In the genomic region with DNA sequence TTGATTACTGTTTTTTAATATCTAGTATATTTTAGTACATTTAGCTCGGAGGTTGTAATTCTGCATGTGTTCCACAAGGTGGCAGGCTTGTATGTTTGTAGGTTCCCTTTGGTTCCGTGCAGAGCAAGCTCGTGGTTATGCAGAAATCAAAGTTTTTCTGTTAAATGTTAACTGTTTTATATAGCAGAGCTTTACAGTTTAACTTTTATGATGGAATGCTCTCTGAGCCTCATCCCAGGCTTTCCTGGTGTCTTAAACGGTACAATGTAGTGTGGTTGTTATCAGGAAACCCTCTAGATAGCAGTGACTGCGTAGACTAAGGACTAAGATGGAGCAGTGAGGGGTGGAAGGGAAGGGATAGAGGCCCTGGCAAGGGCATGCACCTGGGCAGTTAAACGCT, we compare ENCODE assay signal across 8 mouse cellular contexts.
DNase-seq lines count a peak whose midpoint lies in the region; ATAC-seq lines count a peak whose summit lies in the region.

No protein-coding gene starts in this region.

- no peak overlapping the region for H3K9ac ChIP-seq in limb, embryonic 11.5 days (ENCODE audit: low read length)
- no peak overlapping the region for H3K9ac ChIP-seq in hindbrain, embryonic 16.5 days (ENCODE audit: low read depth, low read length)

- H3K4me1 ChIP-seq in limb, embryonic 11.5 days (ENCODE audit: control insufficient read depth, insufficient read depth, low read length), result no peaks in the 10 kb centered on the region
- H3K4me1 ChIP-seq in limb, embryonic 10.5 days, result peaks cover 9% of the 10 kb centered on the region
- H3K4me1 ChIP-seq in hindbrain, embryonic 16.5 days (ENCODE audit: control insufficient read depth, insufficient read depth, low read depth, low read length), result peaks cover 3% of the 10 kb centered on the region; the same call in 1 of the 2 replicates

- no peaks in the 10 kb centered on the region for H3K36me3 ChIP-seq in limb, embryonic 11.5 days (ENCODE audit: control insufficient read depth, insufficient read depth, low read length)
- 0 out of 2 replicates have a peak, but pooled peaks cover 3% of the 10 kb centered on the region for H3K36me3 ChIP-seq in limb, embryonic 10.5 days
- H3K36me3 ChIP-seq in hindbrain, embryonic 16.5 days (ENCODE audit: control insufficient read depth, insufficient read depth, low read length), result no peaks in the 10 kb centered on the region

- H3K9me3 ChIP-seq in limb, embryonic 11.5 days (ENCODE audit: control insufficient read depth, low read length), result no peaks in the 10 kb centered on the region
- no peaks in the 10 kb centered on the region for H3K9me3 ChIP-seq in limb, embryonic 10.5 days (replicated peaks)
- H3K9me3 ChIP-seq in hindbrain, embryonic 16.5 days (ENCODE audit: control insufficient read depth, low read length), result no peaks in the 10 kb centered on the region

- H3K27me3 ChIP-seq in limb, embryonic 11.5 days (ENCODE audit: control insufficient read depth, insufficient read depth, low read length), result no peaks in the 10 kb centered on the region
- no peaks in the 10 kb centered on the region for H3K27me3 ChIP-seq in limb, embryonic 10.5 days (ENCODE audit: low read depth, poor library complexity, severe bottlenecking)
- H3K27me3 ChIP-seq in hindbrain, embryonic 16.5 days (replicated peaks; ENCODE audit: control insufficient read depth, insufficient read depth, low read length), result no peaks in the 10 kb centered on the region

- no peak for ATAC-seq in limb, embryonic 11.5 days (ENCODE audit: insufficient number of reproducible peaks, low FRiP score, low TSS enrichment, low read depth)
- ATAC-seq in hindbrain, embryonic 16.5 days, result peak; percentile 57; the same call in 1 of the 2 replicates

- no peak overlapping the region for H3K27ac ChIP-seq in limb, embryonic 11.5 days (replicated peaks; ENCODE audit: low read depth, low read length)
- H3K27ac ChIP-seq in limb, embryonic 10.5 days, result no peak overlapping the region
- H3K27ac ChIP-seq in hindbrain, embryonic 16.5 days (ENCODE audit: low read depth, low read length), result no peak overlapping the region

- peak; percentile 29 to 76 for DNase-seq in adrenal gland, adult (ENCODE audit: inconsistent age in 2 of 2, low spot score in 1 of 2)
- DNase-seq in adrenal gland, postnatal 4 days (ENCODE audit: low spot score in 2 of 2), result no peak
- peak; percentile 42 for DNase-seq in limb, embryonic 11.5 days (ENCODE audit: low spot score)
- DNase-seq in limb, embryonic 10.5 days (ENCODE audit: low spot score), result no peak
- DNase-seq in cerebellum, adult 9-10 months, result peak; percentile 75
- DNase-seq in lung, postnatal 36 days, result peak; percentile 51
- DNase-seq in spleen, adult 18-20 months, result no peak

- no peak overlapping the region for H3K4me3 ChIP-seq in limb, embryonic 11.5 days (ENCODE audit: low read depth, low read length)
- no peak overlapping the region for H3K4me3 ChIP-seq in limb, embryonic 10.5 days
- H3K4me3 ChIP-seq in hindbrain, embryonic 16.5 days (ENCODE audit: low read length), result no peak overlapping the region

- WGBS in limb, embryonic 11.5 days, result 33% methylated on average over 6 of the region's 6 CpGs
- 39% methylated on average over 6 of the region's 6 CpGs for WGBS in limb, embryonic 10.5 days
- 40% methylated on average over 6 of the region's 6 CpGs for WGBS in hindbrain, embryonic 16.5 days

- no peak overlapping the region for H3K4me2 ChIP-seq in limb, embryonic 11.5 days (ENCODE audit: low read depth, severe bottlenecking)
- no peak overlapping the region for H3K4me2 ChIP-seq in hindbrain, embryonic 16.5 days (ENCODE audit: low read length)

Comparison
In these comparisons a context has a peak if more than half of its experiments do, and no peak if none do; other contexts are left out.
1. DNase-seq: peak in adrenal gland, adult (2 of 2), limb, embryonic 11.5 days (single experiment), cerebellum, adult 9-10 months (single experiment) and lung, postnatal 36 days (single experiment); none in adrenal gland, postnatal 4 days (0 of 2), limb, embryonic 10.5 days (single experiment) and spleen, adult 18-20 months (0 of 2).